Mouse (Mus musculus): Measurements from ENCODE around the gene Chrng.

GRCm38 (mm10) chr1:87201848-87202247 lies 2.6 kb upstream of the Chrng start:
- TF ChIP-seq CTCF (IDR thresholded peaks at IDR 0.05; ENCODE audit: control insufficient read depth, insufficient read depth, insufficient replicate concordance, low read depth, low read length) (no peak), POLR2A (IDR thresholded peaks at IDR 0.05; ENCODE audit: control insufficient read depth, low read depth, low read length) (no peak)

Measured in testis, adult 2 months (tissue).